Mouse (Mus musculus): ENCODE results near the gene Bbs9. TPM values are rescaled to one million over a fixed set of nuclear protein-coding genes. Genes with fewer than 3 reads are reported as not detected.
A peak's percentile ranks its signal among the peaks of the same experiment; 100 is the strongest.

The Bbs9 gene
- total and polyA plus RNA-seq, 2 experiments from 2014 or later, result 22.6 to 40.0 TPM

DNA sequence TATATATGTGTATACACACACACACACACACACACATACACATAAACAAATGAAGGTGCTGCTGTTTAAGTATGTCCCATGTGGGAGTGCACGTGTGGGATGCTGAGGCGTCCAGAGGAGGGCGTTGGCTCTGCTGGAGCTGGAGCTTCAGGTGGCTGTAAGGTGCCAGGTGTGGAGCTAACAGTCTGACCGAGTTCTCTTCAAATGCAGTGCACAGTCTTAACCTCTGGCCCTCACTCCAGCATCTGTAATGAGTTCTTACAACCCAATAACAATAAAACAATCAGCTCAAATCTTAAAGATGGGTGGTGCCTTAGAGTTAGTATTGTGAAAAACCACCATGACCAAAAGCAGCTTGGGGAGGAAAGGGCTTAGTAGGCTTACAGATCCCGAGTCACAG lies 56.6 kb downstream of the Bbs9 start:
- ATAC-seq (ENCODE audit: low FRiP score) (no peak), DNase-seq (ENCODE audit: low spot score) (no peak)
- no peak overlapping the region for H3K27ac ChIP-seq (ENCODE audit: low read depth, low read length)
- H3K4me1 ChIP-seq (ENCODE audit: insufficient read depth, low read length), result no peaks in the 10 kb centered on the region
- H3K9me3 ChIP-seq (ENCODE audit: low read length), result no peaks in the 10 kb centered on the region
- no peak overlapping the region for H3K9ac ChIP-seq (replicated peaks; ENCODE audit: low read length, poor library complexity, severe bottlenecking)
- H3K36me3 ChIP-seq (ENCODE audit: insufficient read depth, low read length), result no peaks in the 10 kb centered on the region
- no peak overlapping the region for H3K4me3 ChIP-seq (ENCODE audit: low read depth, low read length)
- no peak overlapping the region for H3K4me2 ChIP-seq (ENCODE audit: low read depth, low read length, poor library complexity, severe bottlenecking)
- TF ChIP-seq CTCF (IDR thresholded peaks at IDR 0.05), result no peak
- H3K27me3 ChIP-seq (ENCODE audit: insufficient read depth, low read length), result no peaks in the 10 kb centered on the region
- 78% methylated on average over 5 of the region's 5 CpGs for WGBS

DNA sequence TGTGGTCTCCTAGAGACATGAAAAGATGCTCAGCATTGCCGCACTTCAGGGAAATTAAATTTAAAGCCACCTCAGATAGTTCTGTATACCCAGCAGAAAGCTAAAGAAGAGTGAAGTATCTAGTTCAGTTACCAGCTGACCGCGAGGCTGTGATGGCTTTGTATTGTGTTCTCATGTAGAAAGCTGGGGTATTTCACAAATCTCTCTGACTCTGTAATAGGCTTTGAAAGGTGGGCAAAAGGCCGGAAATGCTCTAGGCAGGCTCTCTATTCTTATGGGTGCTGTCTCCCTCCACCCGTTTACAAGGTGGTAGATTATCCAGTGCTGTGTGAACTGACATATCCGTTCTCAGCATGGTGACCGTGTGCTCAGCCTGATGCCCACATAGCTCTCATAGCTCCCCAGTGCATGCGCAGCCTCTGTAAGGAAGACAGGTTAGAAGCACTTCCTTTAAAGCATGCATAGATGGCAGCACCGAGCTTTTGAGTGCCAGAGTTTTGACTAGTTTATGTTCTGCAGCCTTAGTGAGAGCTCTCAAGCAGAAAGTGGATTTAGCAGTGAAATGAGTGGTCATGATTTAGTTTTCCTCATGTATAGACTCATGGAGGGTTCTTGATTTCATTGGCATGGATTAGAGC lies 57.4 kb downstream of the Bbs9 start:
- 48% methylated on average over 9 of the region's 9 CpGs for WGBS
- Histone ChIP-seq H3K4me3 (ENCODE audit: low read depth, low read length) (no peak overlapping the region), H3K4me2 (ENCODE audit: low read depth, low read length, poor library complexity, severe bottlenecking) (no peak overlapping the region), H3K27me3 (ENCODE audit: insufficient read depth, low read length) (no peaks in the 10 kb centered on the region), H3K27ac (ENCODE audit: low read depth, low read length) (no peak overlapping the region), H3K4me1 (ENCODE audit: insufficient read depth, low read length) (no peaks in the 10 kb centered on the region), H3K9ac (replicated peaks; ENCODE audit: low read length, poor library complexity, severe bottlenecking) (no peak overlapping the region), H3K36me3 (ENCODE audit: insufficient read depth, low read length) (no peaks in the 10 kb centered on the region), H3K9me3 (ENCODE audit: low read length) (no peaks in the 10 kb centered on the region)
- ATAC-seq (ENCODE audit: low FRiP score), result peak; percentile 76
- DNase-seq (ENCODE audit: low spot score), result peak; percentile 85
- TF ChIP-seq CTCF (IDR thresholded peaks at IDR 0.05), result peak; percentile 87

DNA sequence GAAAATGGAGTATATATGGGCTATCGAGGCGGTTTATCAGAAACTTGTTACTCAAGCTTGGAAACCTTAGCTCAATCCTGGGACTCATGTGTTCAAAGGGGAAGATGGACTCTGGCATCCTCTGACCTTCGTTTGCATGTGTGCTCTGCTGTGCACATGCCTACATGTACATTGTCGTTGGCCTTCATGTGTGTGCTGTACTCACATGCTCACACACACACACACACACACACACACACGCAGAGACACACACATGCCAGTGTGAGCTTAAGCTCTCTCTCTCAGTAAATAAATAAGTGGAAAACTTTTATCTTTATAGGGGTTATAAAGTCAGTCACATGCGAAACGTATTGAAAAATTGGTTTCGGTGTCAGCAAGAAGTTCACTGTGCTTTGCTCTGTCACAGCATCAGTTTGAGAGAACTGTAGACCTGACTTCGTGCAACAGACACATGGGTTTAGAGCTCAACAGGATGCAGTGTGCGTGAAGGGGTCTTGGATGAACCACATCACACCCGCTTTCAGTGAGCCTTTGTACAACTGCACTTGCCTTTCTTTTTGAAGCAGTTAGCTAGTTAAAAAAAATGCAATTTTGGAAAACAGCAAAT lies 62.4 kb downstream of the Bbs9 start:
- no peak overlapping the region for H3K27ac ChIP-seq (ENCODE audit: low read depth, low read length)
- ATAC-seq (ENCODE audit: low FRiP score) (no peak), DNase-seq (ENCODE audit: low spot score) (no peak)
- no peak for TF ChIP-seq CTCF (IDR thresholded peaks at IDR 0.05)
- no peak overlapping the region for H3K4me3 ChIP-seq (ENCODE audit: low read depth, low read length)
- H3K9ac ChIP-seq (replicated peaks; ENCODE audit: low read length, poor library complexity, severe bottlenecking), result no peak overlapping the region
- H3K27me3 ChIP-seq (ENCODE audit: insufficient read depth, low read length), result no peaks in the 10 kb centered on the region
- no peaks in the 10 kb centered on the region for H3K9me3 ChIP-seq (ENCODE audit: low read length)
- H3K36me3 ChIP-seq (ENCODE audit: insufficient read depth, low read length), result no peaks in the 10 kb centered on the region
- H3K4me1 ChIP-seq (ENCODE audit: insufficient read depth, low read length), result no peaks in the 10 kb centered on the region
- no peak overlapping the region for H3K4me2 ChIP-seq (ENCODE audit: low read depth, low read length, poor library complexity, severe bottlenecking)
- WGBS, result 90% methylated on average over 11 of the region's 11 CpGs

DNA sequence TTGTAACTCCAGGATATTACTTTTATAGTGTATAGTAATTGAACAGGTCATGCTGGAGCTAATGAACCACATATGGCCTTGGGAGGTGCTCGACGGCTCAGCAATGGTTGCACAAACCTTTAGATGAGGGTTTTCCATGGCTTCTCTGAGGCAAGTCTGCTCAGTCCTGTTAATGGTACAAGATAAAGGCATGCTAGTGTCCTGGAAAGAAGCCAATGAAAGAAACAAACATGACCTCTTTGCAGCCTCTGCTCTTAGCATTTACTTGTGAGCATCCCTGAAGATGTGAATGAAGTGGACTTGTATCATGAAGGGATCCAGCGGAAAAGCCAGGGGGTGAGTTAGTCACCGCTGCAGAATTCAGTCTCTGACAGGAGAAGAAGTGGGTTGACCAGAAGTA lies 64.0 kb downstream of the Bbs9 start:
- H3K4me1 ChIP-seq (ENCODE audit: insufficient read depth, low read length), result no peaks in the 10 kb centered on the region
- WGBS, result 87% methylated on average over 4 of the region's 4 CpGs
- no peaks in the 10 kb centered on the region for H3K9me3 ChIP-seq (ENCODE audit: low read length)
- no peak overlapping the region for H3K4me2 ChIP-seq (ENCODE audit: low read depth, low read length, poor library complexity, severe bottlenecking)
- no peak for TF ChIP-seq CTCF (IDR thresholded peaks at IDR 0.05)
- no peaks in the 10 kb centered on the region for H3K36me3 ChIP-seq (ENCODE audit: insufficient read depth, low read length)
- DNase-seq (ENCODE audit: low spot score) (no peak), ATAC-seq (ENCODE audit: low FRiP score) (no peak)
- no peak overlapping the region for H3K27ac ChIP-seq (ENCODE audit: low read depth, low read length)
- no peaks in the 10 kb centered on the region for H3K27me3 ChIP-seq (ENCODE audit: insufficient read depth, low read length)
- H3K9ac ChIP-seq (replicated peaks; ENCODE audit: low read length, poor library complexity, severe bottlenecking), result no peak overlapping the region
- no peak overlapping the region for H3K4me3 ChIP-seq (ENCODE audit: low read depth, low read length)

DNA sequence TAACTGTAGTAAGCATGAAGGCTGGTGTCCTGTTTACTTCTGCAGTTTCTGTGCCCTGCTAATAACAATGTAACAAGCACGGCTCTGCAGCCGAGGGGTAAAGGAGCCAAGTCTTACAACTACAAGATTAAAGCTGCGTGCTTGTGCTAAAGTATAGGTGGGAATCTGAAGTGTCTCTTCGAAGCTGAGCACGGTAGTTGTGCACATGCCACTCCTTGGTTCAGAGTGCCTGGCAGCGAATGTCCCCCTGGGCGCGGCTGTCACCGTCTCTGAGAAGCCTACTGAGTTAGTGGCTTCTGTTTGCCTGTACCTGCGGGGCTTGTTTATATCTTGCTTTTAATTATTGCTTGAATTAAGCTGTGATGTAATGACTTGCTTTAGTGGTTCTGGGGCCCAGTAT lies 65.6 kb downstream of the Bbs9 start:
- H3K4me2 ChIP-seq (ENCODE audit: low read depth, low read length, poor library complexity, severe bottlenecking), result no peak overlapping the region
- H3K9ac ChIP-seq (replicated peaks; ENCODE audit: low read length, poor library complexity, severe bottlenecking), result no peak overlapping the region
- no peaks in the 10 kb centered on the region for H3K36me3 ChIP-seq (ENCODE audit: insufficient read depth, low read length)
- WGBS, result 83% methylated on average over 10 of the region's 10 CpGs
- no peak for DNase-seq (ENCODE audit: low spot score)
- no peaks in the 10 kb centered on the region for H3K9me3 ChIP-seq (ENCODE audit: low read length)
- H3K27ac ChIP-seq (ENCODE audit: low read depth, low read length), result no peak overlapping the region
- ATAC-seq (ENCODE audit: low FRiP score), result no peak
- H3K27me3 ChIP-seq (ENCODE audit: insufficient read depth, low read length), result no peaks in the 10 kb centered on the region
- H3K4me1 ChIP-seq (ENCODE audit: insufficient read depth, low read length), result no peaks in the 10 kb centered on the region
- TF ChIP-seq CTCF (IDR thresholded peaks at IDR 0.05), result no peak
- H3K4me3 ChIP-seq (ENCODE audit: low read depth, low read length), result no peak overlapping the region

DNA sequence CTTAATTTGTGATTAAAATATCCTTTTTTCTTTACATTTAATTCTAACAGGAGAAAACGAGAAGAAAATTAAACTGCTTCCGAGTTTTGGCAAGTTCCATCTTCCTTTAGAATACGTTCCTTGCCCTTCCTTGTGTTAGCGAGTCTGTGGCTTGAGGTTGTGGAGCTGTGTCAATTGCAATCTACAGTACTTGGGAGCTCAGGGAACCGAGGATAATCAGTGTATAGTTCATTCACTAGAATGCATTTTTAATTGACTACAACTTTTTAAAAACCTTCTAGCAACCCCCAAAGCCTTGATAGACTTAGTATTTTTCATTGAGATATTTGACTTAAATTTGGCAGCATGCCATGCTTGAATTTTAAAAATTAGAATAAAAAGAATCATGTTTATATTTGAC lies 68.0 kb downstream of the Bbs9 start:
- H3K4me2 ChIP-seq (ENCODE audit: low read depth, low read length, poor library complexity, severe bottlenecking), result no peak overlapping the region
- no peaks in the 10 kb centered on the region for H3K9me3 ChIP-seq (ENCODE audit: low read length)
- H3K27ac ChIP-seq (ENCODE audit: low read depth, low read length), result no peak overlapping the region
- WGBS, result 65% methylated on average over 5 of the region's 5 CpGs
- no peaks in the 10 kb centered on the region for H3K4me1 ChIP-seq (ENCODE audit: insufficient read depth, low read length)
- no peaks in the 10 kb centered on the region for H3K36me3 ChIP-seq (ENCODE audit: insufficient read depth, low read length)
- no peak for DNase-seq (ENCODE audit: low spot score)
- H3K4me3 ChIP-seq (ENCODE audit: low read depth, low read length), result no peak overlapping the region
- no peak for ATAC-seq (ENCODE audit: low FRiP score)
- H3K27me3 ChIP-seq (ENCODE audit: insufficient read depth, low read length), result no peaks in the 10 kb centered on the region
- no peak for TF ChIP-seq CTCF (IDR thresholded peaks at IDR 0.05)
- no peak overlapping the region for H3K9ac ChIP-seq (replicated peaks; ENCODE audit: low read length, poor library complexity, severe bottlenecking)
